Mouse (Mus musculus) frontal cortex, postnatal 14 days (tissue): ENCODE measurements around the gene Sigmar1.
A peak's percentile ranks its signal among the peaks of the same experiment; 100 is the strongest.

ENCODE experiments used
- DNase-seq, 2 experiments: peaks; one replicate each; pipeline ENCODE4 v3.0.0; 2022; ENCODE audit warnings: low spot score in 2 of 2

The Sigmar1 gene

DNA sequence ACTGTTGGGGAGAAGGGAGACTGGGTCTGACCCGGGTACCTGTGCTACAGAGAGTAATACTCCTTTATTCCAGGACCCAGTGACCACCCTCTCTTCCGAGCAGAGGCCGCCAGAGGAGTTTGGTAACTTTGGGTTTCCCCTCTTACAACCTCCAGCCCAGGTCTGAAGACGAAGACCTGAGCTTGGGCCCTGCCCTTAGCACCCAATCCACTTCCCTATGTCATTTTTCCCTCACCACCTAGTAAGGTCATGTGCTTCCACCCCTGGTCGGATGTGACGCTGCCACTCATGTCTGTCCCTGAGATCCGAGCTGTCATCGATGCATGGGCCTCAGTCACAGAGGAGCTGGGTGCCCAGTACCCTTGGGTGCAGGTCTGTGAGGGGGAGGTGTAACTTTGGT is 483 bp upstream of the Sigmar1 start:
- DNase-seq = no peak

DNA sequence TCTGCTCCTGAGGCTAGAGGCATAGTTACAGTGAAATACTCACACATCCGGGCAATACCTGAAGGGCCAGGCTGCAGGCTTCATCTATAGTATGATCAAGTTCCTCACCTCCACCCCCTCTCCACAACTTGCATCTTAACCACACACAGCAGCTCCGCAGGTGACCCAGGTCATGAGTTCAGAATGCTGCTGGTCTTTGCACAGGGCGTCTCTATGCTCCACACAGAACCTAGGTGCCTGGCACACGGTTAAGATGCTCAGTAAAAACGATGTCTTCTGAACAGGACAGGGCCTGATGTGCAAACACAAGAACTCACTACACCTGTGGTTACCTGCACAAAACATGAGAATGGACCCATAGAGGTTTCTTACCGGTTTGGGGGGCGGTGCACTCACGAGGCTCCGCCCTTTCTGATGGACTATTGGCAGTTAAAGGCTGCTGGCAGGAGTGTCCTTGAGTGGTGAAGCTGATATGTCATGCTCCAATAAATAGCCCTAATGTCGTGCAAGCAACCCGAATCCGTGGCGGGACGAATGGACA is 1.1 kb downstream of the Sigmar1 start, which contains the start of gene Galt:
Galt (plus strand) TSS at position 432 of the 541 bp plus-strand sequence.
- no peak for DNase-seq

DNA sequence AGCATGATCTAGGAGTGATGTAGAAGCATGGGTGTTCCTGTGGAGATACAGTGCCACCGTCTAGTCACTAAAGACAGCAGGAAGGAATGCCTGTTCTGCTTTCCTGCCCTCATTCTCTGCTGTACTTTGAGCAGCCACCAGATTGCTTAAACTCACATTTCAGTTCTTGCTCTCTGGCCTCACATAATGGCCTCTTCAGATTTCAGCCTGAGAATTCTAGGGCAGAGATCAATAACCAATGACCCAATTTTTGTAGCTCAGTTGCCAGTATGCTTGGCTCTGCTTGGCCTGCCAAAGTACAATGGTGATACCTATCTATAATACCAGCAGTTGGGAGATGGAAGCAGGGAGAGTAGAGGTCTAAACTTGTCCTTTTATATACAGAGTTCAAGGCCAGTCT is 10.9 kb downstream of the Sigmar1 start:
- no peak for DNase-seq

DNA sequence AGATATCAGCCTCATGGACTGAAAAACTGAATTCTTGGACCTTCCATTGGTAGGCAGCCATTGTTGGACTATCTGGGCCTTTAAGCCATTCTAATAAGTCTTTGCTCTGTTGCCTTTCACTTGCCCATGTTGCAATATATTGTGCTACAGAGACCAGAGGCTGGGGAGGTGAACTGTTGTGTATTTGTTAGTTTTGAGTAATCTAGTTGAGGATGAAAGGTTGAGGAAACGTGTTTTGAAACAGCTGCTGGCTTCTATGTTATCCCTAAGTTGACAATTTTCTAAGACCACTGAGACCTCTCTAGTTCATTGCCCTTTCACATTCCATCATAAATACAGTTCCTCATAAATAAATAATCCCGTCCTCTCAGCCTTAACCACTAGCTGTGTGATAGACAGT is 11.8 kb downstream of the Sigmar1 start:
- no peak for DNase-seq

DNA sequence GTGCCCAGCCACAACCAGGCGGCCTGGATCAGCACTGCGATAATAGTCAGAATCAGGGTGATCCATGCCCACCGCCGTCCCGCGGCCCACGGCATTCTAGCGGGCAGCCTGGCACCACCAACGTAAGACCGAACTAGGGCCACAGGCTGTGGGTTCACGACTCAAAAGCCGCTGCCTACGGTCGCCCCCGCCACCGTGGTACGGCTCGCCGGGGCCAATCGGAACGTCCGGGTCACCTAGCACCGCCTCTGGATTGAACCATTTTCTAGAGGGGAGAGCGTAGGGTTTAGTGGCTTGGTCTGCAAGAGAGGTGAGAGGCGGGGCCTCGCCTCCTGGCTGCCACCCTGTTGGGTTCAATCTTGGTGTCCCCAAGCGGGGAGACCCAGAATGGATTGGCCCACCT is 14.8 kb downstream of the Sigmar1 start:
- peak; percentile 88 to 92 for DNase-seq

DNA sequence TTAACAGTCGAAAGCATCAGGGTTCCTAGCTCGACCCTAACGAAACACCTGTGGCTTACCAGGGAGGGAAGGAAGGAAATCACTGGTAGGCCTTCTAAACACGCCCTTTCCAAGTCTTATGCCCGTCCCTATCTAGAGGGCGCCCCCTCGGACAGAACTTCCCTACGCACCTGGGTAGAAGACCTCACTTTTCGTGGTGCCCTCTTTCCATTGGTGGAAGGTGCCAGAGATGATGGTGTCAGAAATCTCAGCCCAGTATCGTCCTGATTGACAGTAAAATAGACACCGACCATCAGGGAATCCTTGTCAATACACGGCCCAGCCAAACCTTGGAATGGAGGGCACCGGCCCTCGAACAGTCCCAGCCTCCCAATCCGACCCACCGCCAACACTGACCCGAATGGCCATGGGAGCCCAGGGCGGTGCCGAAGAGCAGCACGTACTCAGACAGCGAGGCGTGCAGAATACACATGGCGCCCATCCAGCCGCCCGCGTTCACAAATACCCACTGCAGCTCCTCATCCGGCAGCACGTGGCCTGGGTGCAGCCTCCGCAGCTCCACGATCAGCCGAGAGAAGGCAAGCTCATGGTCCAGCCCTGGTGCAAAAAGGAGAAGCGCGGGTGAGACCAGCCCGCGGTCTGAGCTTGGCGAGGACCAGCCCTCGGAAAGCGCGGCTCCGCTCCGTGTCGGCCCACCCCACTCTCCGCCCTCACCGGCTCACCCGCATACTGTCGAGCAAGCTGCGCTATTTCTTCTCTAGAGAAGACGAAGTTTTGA is 15.4 kb downstream of the Sigmar1 start:
- peak; percentile 58 to 64 for DNase-seq

DNA sequence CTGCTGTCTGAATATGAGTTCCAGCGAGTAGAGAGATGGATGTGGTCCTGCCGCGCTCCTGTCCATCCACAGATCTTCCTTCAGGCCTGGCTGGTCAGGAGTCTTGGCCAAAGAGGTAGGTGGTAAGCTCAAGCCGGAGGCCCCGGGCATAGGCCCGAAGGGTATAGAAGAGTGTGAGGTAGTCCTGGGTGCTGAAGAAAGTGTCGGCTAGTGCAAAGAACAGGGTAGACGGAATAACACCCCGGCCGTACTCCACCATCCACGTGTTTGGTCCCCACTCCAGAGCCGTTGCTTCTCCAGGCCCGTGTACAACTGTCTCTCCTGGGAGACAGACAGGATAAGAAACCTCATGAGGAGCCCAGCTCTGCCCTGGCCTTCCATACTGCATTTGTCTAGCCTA is 16.7 kb downstream of the Sigmar1 start:
- DNase-seq = no peak

DNA sequence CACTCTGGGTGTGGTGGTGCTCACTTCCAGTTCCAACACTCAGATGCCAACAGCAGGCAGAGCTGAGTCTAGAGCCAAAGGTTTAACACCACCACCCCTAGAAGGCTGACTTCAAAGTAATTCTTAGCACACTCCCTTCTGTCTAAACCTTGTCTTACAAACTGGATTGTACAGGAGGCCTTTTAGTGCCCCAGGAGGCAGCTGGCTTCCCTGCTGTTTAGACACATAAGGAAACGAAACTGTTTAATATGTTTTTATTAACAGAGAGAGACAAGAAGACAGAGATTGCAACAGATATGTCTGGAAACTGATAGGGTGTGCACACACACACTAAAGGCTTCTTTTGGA is 17.7 kb downstream of the Sigmar1 start:
- DNase-seq = no peak

DNA sequence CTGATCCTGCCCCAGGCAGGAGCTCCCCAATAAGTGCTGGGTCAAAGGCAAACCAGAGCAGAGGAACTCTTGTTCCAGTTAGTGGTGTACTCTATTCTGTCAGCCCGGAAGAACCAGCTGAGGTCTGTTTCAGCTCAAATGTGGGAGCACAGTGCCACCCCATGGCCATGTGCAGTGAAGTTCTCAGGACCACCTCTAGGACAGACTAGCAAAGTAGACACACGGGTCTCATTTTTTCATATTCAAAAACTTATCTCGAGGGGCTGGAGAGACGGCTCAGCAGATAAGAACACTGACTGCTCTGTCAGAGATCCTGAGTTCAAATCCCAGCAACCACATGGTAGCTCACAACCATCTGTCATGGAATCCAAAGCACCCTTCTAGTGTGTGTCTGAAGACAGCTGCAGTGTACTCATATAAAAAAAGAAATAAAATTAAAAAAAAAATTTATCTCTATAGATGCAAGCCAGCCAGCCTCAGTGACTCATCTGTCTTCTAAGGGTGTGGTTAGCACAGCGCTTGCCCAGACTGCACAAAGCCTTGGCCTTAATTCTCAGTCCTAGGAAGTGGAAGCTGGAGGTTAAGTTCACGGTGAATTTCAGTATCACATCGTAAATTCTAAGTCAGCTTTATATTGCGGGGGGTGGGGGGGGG is 18.2 kb downstream of the Sigmar1 start:
- peak; percentile 64 to 73 for DNase-seq

DNA sequence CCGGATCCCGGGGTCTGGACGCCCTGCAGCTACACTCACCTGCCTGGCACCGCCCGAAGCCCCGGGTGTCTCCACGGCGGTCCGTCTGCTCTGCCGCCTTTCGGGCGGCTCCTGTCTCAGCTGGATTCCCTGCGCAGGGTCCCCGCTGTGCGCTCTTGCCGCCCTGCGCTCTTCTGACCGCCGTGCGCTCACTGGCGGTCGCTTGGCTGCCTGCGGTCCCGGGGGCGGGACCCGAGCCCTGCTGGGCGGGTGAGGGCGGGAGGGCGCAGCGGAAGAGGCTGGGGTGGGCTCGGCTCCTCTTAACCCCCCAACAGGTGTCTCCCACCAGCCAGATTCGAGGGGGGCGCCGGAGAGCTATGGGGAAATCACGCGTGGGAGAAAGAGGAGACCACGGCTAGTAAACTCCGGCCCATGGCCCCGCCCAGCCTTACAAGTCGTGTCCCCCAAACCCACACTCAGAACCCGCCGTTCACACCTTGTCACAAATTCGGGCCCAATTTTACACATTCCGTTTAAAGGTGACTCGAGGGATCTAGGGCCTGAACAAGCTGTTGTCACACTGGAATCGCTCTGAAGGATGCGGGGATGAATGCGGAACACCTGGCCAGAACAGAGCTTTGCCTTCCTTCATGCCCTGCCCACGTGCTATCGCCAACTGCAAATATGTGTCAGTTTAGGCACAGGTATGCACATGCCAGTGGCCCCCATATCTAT is 24.7 kb downstream of the Sigmar1 start, which contains the start of gene Arid3c:
Arid3c (minus strand) TSS at position 91 of the 714 bp plus-strand sequence.
- DNase-seq = no peak

DNA sequence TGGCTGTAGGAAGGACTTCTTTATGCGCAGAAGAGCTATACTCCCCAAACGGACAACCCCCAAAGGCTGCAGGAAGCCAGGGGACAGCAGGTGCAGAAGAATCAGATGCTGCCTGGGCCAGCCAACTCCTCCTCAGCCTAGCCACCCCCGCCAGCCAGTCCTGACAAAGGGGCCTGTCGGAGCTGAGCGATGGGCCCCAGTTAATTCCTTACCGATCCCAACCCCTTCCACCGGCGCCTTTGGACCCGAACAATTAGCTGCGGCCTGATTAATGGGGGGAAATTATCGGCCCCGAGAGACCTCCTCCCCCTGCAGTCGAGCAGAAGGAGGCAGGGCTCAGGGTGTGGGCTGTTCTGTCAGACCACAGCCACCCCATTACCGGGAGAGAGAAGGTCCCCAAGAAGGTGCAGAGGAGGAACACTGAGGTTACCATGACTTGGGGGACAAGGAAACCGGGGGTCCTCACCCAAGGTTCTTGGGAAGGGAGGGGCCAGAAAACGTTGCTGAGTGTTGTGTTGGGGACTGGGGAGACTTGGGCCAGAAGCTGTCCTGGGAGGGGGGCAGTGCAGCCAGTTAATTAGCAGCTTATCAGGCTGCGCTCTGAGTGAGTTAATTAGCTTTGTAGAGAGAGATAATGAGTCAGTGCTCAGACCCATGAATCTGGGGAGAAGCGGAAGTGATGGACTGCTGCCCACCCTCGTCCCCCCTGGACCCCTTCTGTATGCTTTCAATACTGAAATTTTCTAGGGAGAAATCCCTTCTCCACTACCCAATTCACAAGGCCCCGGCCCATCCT is 28.9 kb downstream of the Sigmar1 start:
- no peak for DNase-seq

DNA sequence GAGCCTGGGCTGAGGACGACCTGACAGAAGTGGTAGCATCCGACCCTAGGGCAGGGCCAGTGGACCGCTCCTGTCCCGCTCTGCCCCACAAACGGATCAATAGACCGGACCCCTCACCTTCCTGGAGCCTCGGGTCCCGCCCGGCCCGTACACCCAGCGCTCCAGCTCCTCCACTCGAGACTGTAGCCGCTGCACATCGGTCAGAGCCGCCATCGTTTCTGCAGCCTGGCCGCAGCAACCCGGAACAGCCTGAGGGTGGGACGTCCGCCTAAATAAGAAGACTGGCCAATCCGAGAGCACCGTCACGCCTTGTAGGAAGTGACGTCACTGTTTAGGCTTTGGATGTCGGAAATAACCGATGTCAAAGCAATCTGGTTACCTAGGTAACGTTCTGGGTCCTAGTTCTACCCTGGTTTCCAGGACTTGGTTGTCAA is 33.0 kb downstream of the Sigmar1 start, which contains the start of gene Dctn3:
Dctn3 (minus strand) TSS at position 253 of the 434 bp plus-strand sequence.
- DNase-seq = peak; percentile 84 to 91

DNA sequence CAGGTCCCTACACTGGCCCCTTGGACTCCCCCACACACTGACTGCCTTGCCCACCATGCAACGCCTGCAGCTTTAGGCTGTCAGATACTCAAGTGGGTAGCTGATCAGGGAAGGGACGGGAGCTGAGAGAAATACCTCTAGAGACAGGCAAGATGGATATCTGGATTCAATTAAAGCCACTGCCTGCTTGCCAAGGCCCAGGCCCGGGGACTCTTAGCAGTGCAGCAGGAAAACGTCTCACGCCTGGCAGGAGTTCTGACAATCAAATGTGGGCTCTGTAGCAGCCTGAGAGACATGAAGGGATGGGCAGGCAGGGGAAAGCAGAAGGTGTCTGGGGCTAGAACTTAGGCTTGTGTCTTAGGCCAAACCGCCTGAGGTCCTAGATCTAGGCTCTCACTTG is 39.1 kb downstream of the Sigmar1 start:
- no peak for DNase-seq

DNA sequence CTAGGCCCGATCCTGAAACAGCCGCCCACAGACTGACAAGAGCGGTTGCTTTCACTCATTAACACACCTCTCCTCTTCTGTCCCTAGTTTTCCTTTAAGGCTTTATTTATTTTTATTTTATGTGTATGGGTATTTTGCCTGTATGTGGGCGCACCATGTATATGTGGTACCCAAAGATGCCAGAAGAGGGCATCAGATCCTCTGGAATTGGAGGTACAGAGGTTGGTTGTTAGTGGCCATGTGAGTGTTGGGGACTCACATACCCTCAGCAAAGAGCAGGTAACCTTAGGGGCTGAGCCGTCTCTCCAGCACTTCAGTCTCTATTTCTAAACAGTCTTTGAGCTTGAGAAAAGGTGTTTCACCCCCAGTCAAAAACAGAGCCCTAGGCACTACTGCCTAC is 40.4 kb downstream of the Sigmar1 start:
- no peak for DNase-seq

DNA sequence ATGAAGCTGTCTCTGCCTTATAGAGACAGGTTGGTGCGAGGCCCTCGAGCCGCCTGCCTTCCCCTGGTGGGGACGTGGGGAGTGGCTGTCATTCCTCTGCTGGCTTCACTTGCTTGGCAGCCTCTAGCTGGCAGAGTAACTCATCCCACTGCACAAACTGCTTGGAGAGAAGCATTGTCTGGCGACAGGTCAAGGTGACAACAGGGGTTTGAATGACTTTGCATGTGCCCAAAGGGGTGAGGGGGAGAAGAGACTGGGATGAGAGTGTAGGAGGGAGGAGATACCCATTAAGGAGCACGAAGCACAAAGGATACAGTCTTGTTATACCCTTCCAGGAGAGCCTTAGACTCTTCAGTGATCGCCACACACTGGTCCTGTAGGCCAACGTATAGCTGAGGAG is 40.9 kb downstream of the Sigmar1 start:
- no peak for DNase-seq

DNA sequence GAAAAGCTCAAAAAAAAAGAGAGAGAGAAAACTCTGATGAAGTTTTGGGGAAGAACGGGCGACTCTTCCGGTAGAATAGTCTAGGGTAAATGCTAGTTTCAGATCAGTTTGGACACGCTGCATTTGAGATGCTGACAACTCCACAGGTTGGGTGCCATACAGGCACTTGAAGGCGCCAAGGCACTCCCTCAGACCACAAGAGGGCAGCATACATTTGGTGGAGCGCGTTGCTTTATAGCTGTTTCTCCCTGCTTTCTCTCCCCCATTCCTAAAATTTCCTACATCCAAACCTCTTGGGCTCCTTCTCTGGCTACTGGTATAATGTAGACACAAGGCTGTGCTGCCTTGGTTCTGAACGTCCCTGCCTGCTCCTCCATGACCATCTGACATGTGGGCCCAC is 41.7 kb downstream of the Sigmar1 start:
- DNase-seq = peak; percentile 59 to 65

DNA sequence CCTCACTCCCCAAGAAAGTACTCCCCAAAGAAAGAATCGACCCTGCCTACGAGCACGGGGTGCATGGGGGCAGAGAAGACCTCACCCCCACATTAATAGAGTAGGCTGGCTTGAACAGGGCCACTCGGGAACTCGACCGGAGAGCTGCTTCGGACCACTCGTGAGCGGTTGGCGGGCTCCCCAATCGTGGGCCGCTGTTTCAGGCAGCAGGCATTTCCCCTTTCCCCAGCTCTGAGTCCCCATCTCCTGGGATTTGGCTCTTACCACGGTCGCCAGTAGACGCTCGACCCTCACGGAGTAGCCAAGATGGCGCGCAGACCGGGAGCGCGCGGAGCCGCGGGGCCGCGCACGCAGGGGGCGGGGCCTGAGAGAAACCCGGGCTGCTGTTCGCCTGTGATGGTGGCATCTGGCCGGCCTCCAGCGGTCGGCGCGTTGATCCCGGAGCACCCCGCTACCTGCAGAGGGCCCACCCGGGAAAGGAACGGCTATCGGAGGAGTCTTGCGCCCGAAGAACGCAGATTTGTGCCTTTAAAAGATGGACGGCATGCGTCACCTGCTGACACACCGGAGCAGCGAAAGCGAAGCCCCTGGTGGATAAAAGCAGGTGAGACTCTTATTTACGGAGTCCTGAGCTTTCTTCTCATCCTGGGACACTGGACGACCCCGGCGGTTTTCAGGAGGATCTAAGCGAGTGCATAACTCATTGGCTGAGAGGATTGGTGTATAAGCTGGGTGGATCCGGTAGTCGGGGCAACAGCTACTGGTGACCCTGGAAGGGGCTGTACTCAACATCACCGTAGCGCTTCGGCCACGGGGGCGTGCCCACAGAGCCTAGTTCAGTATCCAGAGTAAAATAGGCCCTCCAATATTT is 42.5 kb downstream of the Sigmar1 start, which contains the start of gene Rpp25l:
Rpp25l (minus strand) TSS at position 338 of the 871 bp plus-strand sequence.
- DNase-seq = peak; percentile 72 to 81

DNA sequence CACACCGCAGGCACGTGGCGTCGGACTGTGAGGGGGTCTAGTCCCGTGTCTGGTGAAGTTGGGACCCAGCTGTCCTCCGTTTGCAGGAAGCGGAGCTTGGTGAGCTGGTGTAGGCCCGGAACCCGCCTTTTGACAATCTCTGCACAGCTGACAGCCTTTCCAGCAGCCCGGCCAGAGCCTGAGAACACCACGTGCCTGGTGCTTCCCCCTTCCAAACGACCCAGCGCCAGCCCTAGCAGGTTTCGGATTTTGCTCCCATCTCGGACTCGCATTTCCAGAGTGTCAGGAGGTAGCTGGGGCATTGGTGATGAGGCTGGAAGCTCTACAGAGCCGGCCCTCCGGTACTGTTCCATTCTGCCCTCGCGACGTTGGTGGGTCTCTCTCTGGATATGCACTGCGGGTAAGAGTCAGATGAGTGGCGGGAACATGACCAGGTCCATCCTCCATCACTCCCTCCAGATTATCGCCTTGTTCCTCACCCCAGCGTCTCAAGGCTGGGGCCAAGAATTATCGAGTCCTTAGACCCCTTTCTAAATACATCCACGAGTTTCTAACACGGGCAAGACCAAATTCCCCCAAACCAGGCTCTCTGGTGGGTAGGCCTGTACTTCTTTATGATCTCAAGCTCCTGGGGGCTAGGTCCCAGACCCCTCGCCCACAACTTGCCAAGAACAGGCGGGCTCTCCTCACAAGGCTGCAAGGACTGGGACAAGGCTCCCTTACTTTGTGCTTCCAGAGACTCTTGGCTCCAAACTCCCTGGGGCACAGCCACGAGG is 43.3 kb downstream of the Sigmar1 start:
- no peak for DNase-seq

DNA sequence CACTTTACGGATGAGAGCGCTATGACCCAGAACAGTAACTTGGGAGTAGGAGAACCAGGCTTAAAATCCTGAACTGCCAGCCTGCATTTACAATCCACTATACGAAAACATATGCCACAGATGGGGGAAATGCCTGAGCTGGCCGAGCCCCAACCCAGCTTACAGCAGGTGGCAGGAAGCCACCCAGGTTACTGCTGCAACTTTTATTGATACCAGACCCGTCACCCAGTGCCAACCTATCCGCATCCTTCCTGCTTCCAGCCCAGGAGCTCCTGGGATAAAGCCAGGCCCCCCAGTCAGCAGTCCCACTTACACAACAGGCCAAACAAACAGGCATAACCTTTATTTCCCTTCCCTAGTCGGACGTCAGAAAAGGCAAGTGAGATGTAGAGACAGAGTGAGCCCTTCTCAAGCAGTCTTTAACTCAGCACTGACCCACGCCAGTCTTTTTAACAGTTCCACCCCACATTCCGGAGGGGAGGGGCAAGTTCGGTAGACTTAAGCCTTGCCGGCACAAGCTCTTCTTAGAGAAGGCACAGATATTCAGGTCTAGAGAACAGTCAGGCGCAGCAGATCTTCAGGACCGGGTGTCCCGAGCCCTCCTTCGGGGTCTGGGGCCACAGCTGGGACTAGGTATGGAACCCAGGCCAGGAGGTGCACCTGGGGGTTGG is 44.1 kb downstream of the Sigmar1 start:
- DNase-seq = no peak
